Mouse (Mus musculus) c-Kit-positive CD71-positive TER-119-positive erythroid progenitor cells, embryonic 14.5 days (primary cell): ENCODE measurements around the gene Gdf2.
A peak's percentile ranks its signal among the peaks of the same experiment; 100 is the strongest.

Experiments used
- DNase-seq: peaks from one replicate; pipeline ENCODE4 v3.0.0-alpha.2; 2013; ENCODE audit warnings: low spot score

Gene Gdf2

DNA sequence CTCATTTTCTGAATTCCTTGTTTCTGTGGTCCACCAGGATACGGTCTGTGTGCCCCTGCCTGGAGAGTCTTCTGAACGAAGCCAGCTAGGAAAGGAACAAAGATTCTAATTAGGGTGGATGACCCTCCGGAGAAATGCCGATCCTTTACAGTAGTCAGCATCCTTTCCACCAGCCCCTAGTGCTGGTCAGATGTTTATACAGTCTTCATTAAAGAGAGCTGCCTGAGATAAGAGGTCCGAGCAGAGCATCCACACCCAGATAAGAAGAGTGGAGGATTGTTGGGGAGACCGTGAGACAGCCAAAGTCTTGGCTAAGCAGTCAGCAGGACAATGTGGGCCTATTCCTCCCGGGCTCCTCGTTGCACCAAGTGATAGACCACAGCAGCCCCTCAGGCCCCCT is at the start of gene Gdf2:
Gdf2 (plus strand) TSS at position 301 of the 400 bp plus-strand sequence.
- no peak for DNase-seq

DNA sequence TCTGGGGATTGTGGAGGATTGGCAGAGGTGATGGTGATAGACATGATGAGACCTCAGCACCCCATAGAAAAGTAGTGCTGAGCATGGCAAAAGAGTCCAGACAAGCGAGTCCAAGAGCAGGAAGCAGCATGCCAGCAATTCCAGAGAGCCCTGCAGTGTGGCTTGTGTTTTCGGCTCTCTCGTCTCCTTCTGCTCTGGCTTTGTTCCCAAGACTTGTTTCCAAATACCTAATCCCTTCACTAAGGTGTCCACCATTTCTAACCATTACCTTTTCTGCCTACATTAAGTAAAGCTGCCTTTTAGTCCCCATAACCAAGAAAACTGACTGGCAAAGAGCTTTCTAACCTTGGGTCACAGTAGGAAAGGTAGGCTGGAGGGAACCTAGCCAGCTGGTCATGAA is 49.3 kb upstream of the Gdf2 start:
- DNase-seq = no peak

- DNase-seq = no peak
Measured at GRCm38 (mm10) chr14:33895777-33896176, 45.1 kb upstream of the Gdf2 start.

GRCm38 (mm10) chr14:33896628-33897300 is 44.1 kb upstream of the Gdf2 start:
- no peak for DNase-seq

DNA sequence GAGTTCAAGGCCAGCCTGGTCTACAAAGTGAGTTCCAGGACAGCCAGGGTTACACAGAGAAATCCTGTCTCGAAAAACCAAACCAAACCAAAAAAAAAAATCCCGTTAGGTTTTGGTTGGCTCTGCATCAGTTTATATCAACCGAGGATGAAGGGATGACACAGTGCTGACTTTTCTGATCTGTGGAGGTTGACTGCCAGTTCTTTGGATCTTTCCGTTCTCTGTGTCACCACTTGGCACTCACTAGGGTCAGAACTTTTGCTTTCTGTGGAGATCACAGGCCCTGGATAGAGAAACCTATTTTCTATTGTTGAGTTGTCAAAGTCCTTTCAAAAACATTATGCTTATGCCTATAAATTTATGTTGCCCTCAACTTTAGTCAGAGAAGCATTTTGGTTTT is 38.1 kb upstream of the Gdf2 start:
- no peak for DNase-seq

- no peak for DNase-seq
Measured at GRCm38 (mm10) chr14:33903199-33903598, 37.6 kb upstream of the Gdf2 start.

GRCm38 (mm10) chr14:33904851-33905250 is 36.0 kb upstream of the Gdf2 start:
- DNase-seq = no peak

- DNase-seq = no peak
Measured at GRCm38 (mm10) chr14:33913727-33914126, 27.1 kb upstream of the Gdf2 start.

- no peak for DNase-seq
Measured at GRCm38 (mm10) chr14:33914206-33914605, 26.6 kb upstream of the Gdf2 start.

- DNase-seq = no peak
Measured at GRCm38 (mm10) chr14:33920727-33921559, 19.9 kb upstream of the Gdf2 start.

GRCm38 (mm10) chr14:33922771-33923167 is 18.1 kb upstream of the Gdf2 start:
- DNase-seq = no peak

DNA sequence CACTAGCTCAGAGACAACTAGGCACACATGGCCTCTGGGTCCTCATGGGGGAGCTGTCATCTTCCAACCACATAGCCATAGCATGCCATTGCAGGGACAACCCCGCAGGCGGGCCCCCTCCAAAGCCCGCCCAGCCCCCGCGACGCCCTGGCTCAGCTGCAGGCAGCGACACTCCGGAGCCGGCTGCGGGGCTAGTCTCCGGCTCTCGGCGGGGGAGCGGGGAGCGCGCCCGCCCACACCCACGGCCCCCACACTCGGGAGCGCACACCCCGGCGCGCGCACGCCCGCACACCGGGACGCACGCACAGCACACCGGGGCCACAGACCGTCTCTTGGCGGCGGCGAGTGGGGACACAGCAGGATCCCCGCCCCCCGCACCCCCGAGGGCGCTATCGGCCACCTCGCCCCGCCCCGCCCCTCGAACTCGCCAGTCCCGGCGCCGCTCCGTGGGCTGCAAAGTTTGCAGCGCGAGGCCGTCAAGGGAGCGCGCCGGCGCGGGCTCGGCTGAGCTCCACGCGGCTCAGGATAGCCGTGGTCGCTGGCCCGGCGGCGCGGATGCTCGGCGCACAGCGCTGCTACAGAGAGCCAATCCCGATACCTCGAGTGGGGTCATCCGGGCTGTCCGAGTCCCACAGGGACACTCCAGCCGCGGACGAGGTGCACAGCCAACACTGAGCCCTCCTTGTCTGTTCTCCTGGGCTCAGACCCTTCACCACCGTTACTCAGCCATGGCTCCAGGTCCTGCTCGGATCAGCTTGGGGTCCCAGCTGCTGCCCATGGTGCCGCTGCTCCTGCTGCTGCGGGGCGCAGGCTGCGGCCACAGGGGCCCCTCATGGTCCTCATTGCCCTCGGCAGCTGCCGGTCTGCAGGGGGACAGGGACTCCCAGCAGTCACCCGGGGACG is 17.4 kb upstream of the Gdf2 start, which contains the start of gene Gdf10:
Gdf10 (plus strand) TSS at position 420 of the 903 bp plus-strand sequence.
- no peak for DNase-seq

GRCm38 (mm10) chr14:33931853-33932252 is 9.0 kb upstream of the Gdf2 start:
- DNase-seq = no peak

GRCm38 (mm10) chr14:33932935-33933703 is 7.7 kb upstream of the Gdf2 start:
- DNase-seq = peak; percentile 11

GRCm38 (mm10) chr14:33933778-33934317 is 7.0 kb upstream of the Gdf2 start:
- DNase-seq = no peak

DNA sequence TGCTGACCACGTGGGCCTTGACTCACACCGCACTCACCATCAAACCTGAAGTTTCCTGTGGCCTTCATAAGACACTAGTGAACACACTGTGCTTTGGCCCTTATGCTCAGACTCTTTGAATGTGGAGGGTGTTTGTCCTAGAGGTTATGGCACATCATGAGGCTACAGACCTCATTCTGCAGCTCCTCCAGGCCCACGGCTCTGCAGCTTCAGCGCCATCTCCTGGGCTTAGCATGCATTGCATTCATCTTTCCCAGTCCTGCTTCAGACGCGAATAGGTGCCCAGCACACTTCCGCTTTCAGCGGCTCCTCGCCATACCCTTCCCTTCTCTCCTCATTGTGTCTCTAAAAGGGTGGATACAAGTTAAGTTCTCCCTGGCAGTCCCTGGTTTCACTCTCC is 1.7 kb upstream of the Gdf2 start:
- no peak for DNase-seq

- DNase-seq = no peak
Measured at GRCm38 (mm10) chr14:33942222-33942621, 1.4 kb downstream of the Gdf2 start.

GRCm38 (mm10) chr14:33946125-33946524 is 5.3 kb downstream of the Gdf2 start:
- DNase-seq = no peak

- DNase-seq = no peak
Measured at GRCm38 (mm10) chr14:33952233-33952981, 11.6 kb downstream of the Gdf2 start.

- no peak for DNase-seq
Measured at GRCm38 (mm10) chr14:33953761-33954160, 12.9 kb downstream of the Gdf2 start, which contains the start of gene Rbp3. Gene Rbp3 (plus strand): TSS chr14:33954003.
